Mouse (Mus musculus): Measurements from ENCODE around the gene Olfr577.

The Olfr577 gene

GRCm38 (mm10) chr7:102975843-102976242, at the start of gene Olfr577:
Olfr577 (minus strand) TSS chr7:102975943.
- no peak for DNase-seq (ENCODE audit: low spot score)

GRCm38 (mm10) chr7:102989224-102989623, 13.5 kb upstream of the Olfr577 start, which contains the start of gene Olfr578:
Olfr578 (minus strand) TSS chr7:102989324.
- no peak for DNase-seq (ENCODE audit: low spot score)

GRCm38 (mm10) chr7:102974399-102974798, 1.3 kb downstream of the Olfr577 start:
- no peak for DNase-seq (ENCODE audit: low spot score)

GRCm38 (mm10) chr7:102962360-102962759, 13.4 kb downstream of the Olfr577 start, which contains the start of gene Olfr576:
Olfr576 (plus strand) TSS chr7:102962660.
- DNase-seq (ENCODE audit: low spot score), result no peak

- DNase-seq (ENCODE audit: low spot score), result no peak
Observed at GRCm38 (mm10) chr7:102958593-102958992, 17.1 kb downstream of the Olfr577 start, which contains the start of gene Olfr575. Olfr575 (minus strand) TSS chr7:102958775.

- no peak for DNase-seq (ENCODE audit: low spot score)
Observed at GRCm38 (mm10) chr7:102958137-102958536, 17.6 kb downstream of the Olfr577 start.

- no peak for DNase-seq (ENCODE audit: low spot score)
Observed at GRCm38 (mm10) chr7:102950732-102951131, 25.0 kb downstream of the Olfr577 start.

GRCm38 (mm10) chr7:102948167-102948566, 27.6 kb downstream of the Olfr577 start, which contains the start of gene Olfr574:
Olfr574 (plus strand) TSS chr7:102948467.
- DNase-seq (ENCODE audit: low spot score), result no peak

GRCm38 (mm10) chr7:102943417-102943816, 32.3 kb downstream of the Olfr577 start:
- DNase-seq (ENCODE audit: low spot score), result no peak

GRCm38 (mm10) chr7:102942475-102942874, 33.3 kb downstream of the Olfr577 start, which contains the start of gene Olfr573-ps1:
Olfr573-ps1 (minus strand) TSS chr7:102942575.
- no peak for DNase-seq (ENCODE audit: low spot score)

GRCm38 (mm10) chr7:102927105-102927504, 48.6 kb downstream of the Olfr577 start:
- DNase-seq (ENCODE audit: low spot score), result no peak

- DNase-seq (ENCODE audit: low spot score), result no peak
Observed at GRCm38 (mm10) chr7:102924109-102924508, 51.6 kb downstream of the Olfr577 start, which contains the start of gene Olfr572. Olfr572 (plus strand) TSS chr7:102924409.

Data from layer of hippocampus, adult 11-12 months (tissue).